Mouse (Mus musculus): Measurements from ENCODE around the gene Smarcc2. TPM values are rescaled to one million over a fixed set of nuclear protein-coding genes. Genes with fewer than 3 reads are reported as not detected.

Smarcc2 gene
- polyA plus RNA-seq, 1 experiment from 2014 or later, result 109 TPM

GRCm38 (mm10) chr10:128524732-128525662, 65.9 kb downstream of the Smarcc2 start:
- no peaks in the 10 kb centered on the region for H3K4me1 ChIP-seq (ENCODE audit: control insufficient read depth, insufficient read depth, low read length)
- peak overlapping the region; percentile 100 for H3K4me2 ChIP-seq (ENCODE audit: low read depth, low read length)
- peaks cover 8% of the 10 kb centered on the region; the same call in 1 of the 2 replicates for H3K27me3 ChIP-seq (ENCODE audit: control insufficient read depth, insufficient read depth, low read length)
- no peaks in the 10 kb centered on the region for H3K9me3 ChIP-seq (replicated peaks; ENCODE audit: control insufficient read depth, low read length)
- peak; percentile 44 for ATAC-seq (replicated peaks; ENCODE audit: insufficient number of reproducible peaks, low FRiP score, low TSS enrichment, low read depth)
- under 1% methylated on average over 56 of the region's 58 CpGs for WGBS
- peak overlapping the region; percentile 41 for H3K9ac ChIP-seq (replicated peaks; ENCODE audit: low read length)
- peak overlapping the region; percentile 66 for H3K4me3 ChIP-seq (ENCODE audit: low read depth, low read length)
- H3K36me3 ChIP-seq (replicated peaks; ENCODE audit: control insufficient read depth, insufficient read depth, low read depth, low read length), result no peaks in the 10 kb centered on the region
- no peak overlapping the region for H3K27ac ChIP-seq (replicated peaks; ENCODE audit: low read depth, low read length)
- DNase-seq (ENCODE audit: low spot score), result peak; percentile 69

GRCm38 (mm10) chr10:128525671-128526308, 66.7 kb downstream of the Smarcc2 start, which contains the start of gene Esyt1:
Gene Esyt1, minus strand, starts transcription at chr10:128525871.
- no peak within 1 kb of the TSS for H3K27ac ChIP-seq (replicated peaks; ENCODE audit: low read depth, low read length)
- peak within 1 kb of the TSS; percentile 66 for H3K4me3 ChIP-seq (ENCODE audit: low read depth, low read length)
- H3K9ac ChIP-seq (replicated peaks; ENCODE audit: low read length), result peak within 1 kb of the TSS; percentile 41
- ATAC-seq (replicated peaks; ENCODE audit: insufficient number of reproducible peaks, low FRiP score, low TSS enrichment, low read depth) (peak; percentile 95), DNase-seq (ENCODE audit: low spot score) (peak; percentile 98)
- no peaks in the 10 kb centered on the region for H3K9me3 ChIP-seq (replicated peaks; ENCODE audit: control insufficient read depth, low read length)
- H3K36me3 ChIP-seq (replicated peaks; ENCODE audit: control insufficient read depth, insufficient read depth, low read depth, low read length), result no peaks in the 10 kb centered on the region
- peak within 1 kb of the TSS; percentile 100 for H3K4me2 ChIP-seq (ENCODE audit: low read depth, low read length)
- H3K4me1 ChIP-seq (ENCODE audit: control insufficient read depth, insufficient read depth, low read length), result no peaks in the 10 kb centered on the region
- peaks cover 8% of the 10 kb centered on the region; the same call in 1 of the 2 replicates for H3K27me3 ChIP-seq (ENCODE audit: control insufficient read depth, insufficient read depth, low read length)
- WGBS, result under 1% methylated on average over 37 of the region's 37 CpGs

- H3K27ac ChIP-seq (replicated peaks; ENCODE audit: low read depth, low read length), result no peak overlapping the region
- H3K27me3 ChIP-seq (ENCODE audit: control insufficient read depth, insufficient read depth, low read length), result peaks cover 8% of the 10 kb centered on the region; the same call in 1 of the 2 replicates
- no peaks in the 10 kb centered on the region for H3K4me1 ChIP-seq (ENCODE audit: control insufficient read depth, insufficient read depth, low read length)
- no peaks in the 10 kb centered on the region for H3K9me3 ChIP-seq (replicated peaks; ENCODE audit: control insufficient read depth, low read length)
- H3K9ac ChIP-seq (replicated peaks; ENCODE audit: low read length), result no peak overlapping the region
- 29% methylated on average over 28 of the region's 28 CpGs for WGBS
- DNase-seq (ENCODE audit: low spot score) (no peak), ATAC-seq (replicated peaks; ENCODE audit: insufficient number of reproducible peaks, low FRiP score, low TSS enrichment, low read depth) (no peak)
- H3K4me2 ChIP-seq (ENCODE audit: low read depth, low read length), result peak overlapping the region; percentile 100
- H3K36me3 ChIP-seq (replicated peaks; ENCODE audit: control insufficient read depth, insufficient read depth, low read depth, low read length), result no peaks in the 10 kb centered on the region
- peak overlapping the region; percentile 66 for H3K4me3 ChIP-seq (ENCODE audit: low read depth, low read length)
Measured at GRCm38 (mm10) chr10:128526366-128527356, 67.6 kb downstream of the Smarcc2 start.

- Histone ChIP-seq H3K36me3 (replicated peaks; ENCODE audit: control insufficient read depth, insufficient read depth, low read depth, low read length) (no peaks in the 10 kb centered on the region), H3K4me2 (ENCODE audit: low read depth, low read length) (no peak overlapping the region), H3K4me3 (ENCODE audit: low read depth, low read length) (no peak overlapping the region), H3K9ac (replicated peaks; ENCODE audit: low read length) (no peak overlapping the region), H3K27me3 (ENCODE audit: control insufficient read depth, insufficient read depth, low read length) (no peaks in the 10 kb centered on the region), H3K27ac (replicated peaks; ENCODE audit: low read depth, low read length) (no peak overlapping the region), H3K4me1 (ENCODE audit: control insufficient read depth, insufficient read depth, low read length) (no peaks in the 10 kb centered on the region), H3K9me3 (replicated peaks; ENCODE audit: control insufficient read depth, low read length) (no peaks in the 10 kb centered on the region)
- ATAC-seq (replicated peaks; ENCODE audit: insufficient number of reproducible peaks, low FRiP score, low TSS enrichment, low read depth), result no peak
- 90% methylated on average over 2 of the region's 2 CpGs for WGBS
- no peak for DNase-seq (ENCODE audit: low spot score)
Measured at GRCm38 (mm10) chr10:128535206-128535605, 76.2 kb downstream of the Smarcc2 start.

GRCm38 (mm10) chr10:128535624-128536265, 76.7 kb downstream of the Smarcc2 start:
- no peaks in the 10 kb centered on the region for H3K27me3 ChIP-seq (ENCODE audit: control insufficient read depth, insufficient read depth, low read length)
- H3K9me3 ChIP-seq (replicated peaks; ENCODE audit: control insufficient read depth, low read length), result no peaks in the 10 kb centered on the region
- H3K9ac ChIP-seq (replicated peaks; ENCODE audit: low read length), result no peak overlapping the region; the same call in 1 of the 2 replicates
- no peak overlapping the region for H3K4me3 ChIP-seq (ENCODE audit: low read depth, low read length)
- no peak overlapping the region for H3K27ac ChIP-seq (replicated peaks; ENCODE audit: low read depth, low read length)
- no peaks in the 10 kb centered on the region for H3K36me3 ChIP-seq (replicated peaks; ENCODE audit: control insufficient read depth, insufficient read depth, low read depth, low read length)
- DNase-seq (ENCODE audit: low spot score) (peak; percentile 13), ATAC-seq (replicated peaks; ENCODE audit: insufficient number of reproducible peaks, low FRiP score, low TSS enrichment, low read depth) (no peak)
- no peaks in the 10 kb centered on the region for H3K4me1 ChIP-seq (ENCODE audit: control insufficient read depth, insufficient read depth, low read length)
- WGBS, result 73% methylated on average over 4 of the region's 4 CpGs
- peak overlapping the region; percentile 7; the same call in 1 of the 2 replicates for H3K4me2 ChIP-seq (ENCODE audit: low read depth, low read length)

GRCm38 (mm10) chr10:128536266-128536940, 77.4 kb downstream of the Smarcc2 start:
- ATAC-seq (replicated peaks; ENCODE audit: insufficient number of reproducible peaks, low FRiP score, low TSS enrichment, low read depth) (peak; percentile 81), DNase-seq (ENCODE audit: low spot score) (peak; percentile 94)
- Histone ChIP-seq H3K27me3 (ENCODE audit: control insufficient read depth, insufficient read depth, low read length) (no peaks in the 10 kb centered on the region), H3K36me3 (replicated peaks; ENCODE audit: control insufficient read depth, insufficient read depth, low read depth, low read length) (no peaks in the 10 kb centered on the region), H3K4me2 (ENCODE audit: low read depth, low read length) (peak overlapping the region; percentile 7; the same call in 1 of the 2 replicates), H3K27ac (replicated peaks; ENCODE audit: low read depth, low read length) (no peak overlapping the region), H3K4me1 (ENCODE audit: control insufficient read depth, insufficient read depth, low read length) (no peaks in the 10 kb centered on the region), H3K9me3 (replicated peaks; ENCODE audit: control insufficient read depth, low read length) (no peaks in the 10 kb centered on the region), H3K9ac (replicated peaks; ENCODE audit: low read length) (no peak overlapping the region; the same call in 1 of the 2 replicates), H3K4me3 (ENCODE audit: low read depth, low read length) (no peak overlapping the region)
- 17% methylated on average over 18 of the region's 18 CpGs for WGBS
